Mouse (Mus musculus) kidney, embryonic 16.5 days (tissue): ENCODE data around the gene Klhl28. TPM values are rescaled to one million over a fixed set of nuclear protein-coding genes. Genes with fewer than 3 reads are reported as not detected.

Experiments
- ATAC-seq: fragments of 200-750 bp; cut with Nextera tagmentation; 2 replicates; pipeline ENCODE4 v1.8.0; 2017; ENCODE audit warnings: moderate TSS enrichment; ENCODE audit not compliant: low FRiP score, low TSS enrichment
- H3K27ac ChIP-seq: fragments of 300-500 bp; sonication (generic); 2 replicates; pipeline ENCODE4 v1.5.1; 2014; ENCODE audit warnings: low read length
- H3K27me3 ChIP-seq: fragments of 300-500 bp; sonication (generic); 2 replicates; pipeline ENCODE4 v1.6.1; 2014; ENCODE audit warnings: low read length, control low read depth, mixed read lengths; ENCODE audit not compliant: insufficient read depth
- H3K36me3 ChIP-seq: fragments of 300-500 bp; sonication (generic); 2 replicates; pipeline ENCODE4 v1.6.1; 2014; ENCODE audit warnings: low read length, control low read depth, mixed read lengths; ENCODE audit not compliant: insufficient read depth
- H3K4me1 ChIP-seq: fragments of 300-500 bp; sonication (generic); 2 replicates; pipeline ENCODE4 v1.6.1; 2014; ENCODE audit warnings: low read length, control low read depth, mixed read lengths; ENCODE audit not compliant: insufficient read depth
- H3K4me2 ChIP-seq: fragments of 300-500 bp; sonication (generic); replicated peaks from 2 replicates; pipeline ENCODE4 v1.6.1; 2014; ENCODE audit warnings: low read depth, low read length
- H3K4me3 ChIP-seq: fragments of 300-500 bp; sonication (generic); 2 replicates; pipeline ENCODE4 v1.5.1; 2014; ENCODE audit warnings: mild to moderate bottlenecking, low read length
- H3K9ac ChIP-seq: fragments of 300-500 bp; sonication (generic); replicated peaks from 2 replicates; pipeline ENCODE4 v1.6.1; 2014; ENCODE audit warnings: low read length
- H3K9me3 ChIP-seq: fragments of 300-500 bp; sonication (generic); 2 replicates; pipeline ENCODE4 v1.6.1; 2016; ENCODE audit warnings: low read length, control low read depth
- WGBS: fragments of 180-500 bp; shearing (Covaris S2); extraction: QIAGEN DNeasy Blood & Tissue Kit; methylation state at CpG from one replicate; pipeline ENCODE4 v1.1.7; 2014; 5-methylcytosine and 5-hydroxymethylcytosine counted together
- polyA plus RNA-seq: library from polyadenylated mRNA; unstranded; fragments of >200 nt; fragmentation: Nextera tagmentation; extraction: Ambion mirVana; gene quantifications from 2 replicates; pipeline ENCODE4 v1.2.1, GENCODE M21; 2015

Gene Klhl28
- polyA plus RNA-seq, 1 experiment from 2014 or later = 9.0 TPM

DNA sequence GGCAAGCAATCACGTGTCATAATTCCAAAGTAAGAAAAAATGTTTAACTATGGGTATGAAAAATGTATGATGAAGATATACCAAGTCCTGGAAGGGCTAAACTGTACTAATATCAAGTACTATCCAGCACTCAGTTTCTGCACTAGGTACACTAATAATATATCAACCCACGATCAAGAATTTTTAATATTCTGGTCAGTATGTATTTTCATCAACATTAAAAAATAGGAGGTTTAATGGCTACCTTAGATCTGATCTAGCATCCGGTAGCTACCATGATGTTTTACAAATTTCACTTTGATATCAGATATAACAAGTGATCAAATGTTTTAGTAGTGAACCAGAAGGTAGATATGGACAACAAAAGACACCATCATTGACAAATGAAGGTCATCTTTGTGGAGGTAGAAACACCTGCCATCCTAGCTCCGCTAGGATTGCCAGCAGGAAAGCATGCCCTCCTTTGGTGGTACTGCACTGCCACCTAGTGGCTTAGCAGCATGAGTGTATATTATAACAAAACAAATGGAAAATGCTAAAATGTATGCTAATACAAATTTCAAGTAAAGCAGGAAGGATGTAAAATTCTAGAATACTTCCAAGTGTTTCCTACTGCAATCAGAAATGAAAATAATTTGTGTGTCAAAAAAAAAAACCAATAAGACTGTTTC lies 68.1 kb downstream of the Klhl28 start:
- H3K27ac ChIP-seq = no peak overlapping the region
- WGBS = 38% methylated on average over 4 of the region's 4 CpGs
- 0 out of 2 replicates have a peak, but pooled peaks cover 3% of the 10 kb centered on the region for H3K4me1 ChIP-seq
- no peaks in the 10 kb centered on the region for H3K36me3 ChIP-seq
- H3K9me3 ChIP-seq = no peaks in the 10 kb centered on the region
- ATAC-seq = no peak
- no peak overlapping the region for H3K9ac ChIP-seq
- H3K4me3 ChIP-seq = no peak overlapping the region
- H3K4me2 ChIP-seq = no peak overlapping the region
- H3K27me3 ChIP-seq = no peaks in the 10 kb centered on the region

Other genes with a start within 250 kb of the Klhl28 start
- 0.60 and 2.4 TPM in 2 replicates for gene Gm527, start 47.6 kb downstream of the Klhl28 start, polyA plus RNA-seq
- 28.7 and 32.0 TPM in 2 replicates for gene Togaram1, start 270 bp upstream of the Klhl28 start, polyA plus RNA-seq
- 50.4 and 52.9 TPM in 2 replicates for gene Prpf39, start 70.8 kb upstream of the Klhl28 start, polyA plus RNA-seq
- gene Fkbp3, start 108.5 kb upstream of the Klhl28 start, polyA plus RNA-seq = 400 and 420 TPM in 2 replicates
- 7.7 and 8.4 TPM in 2 replicates for gene Fancm, start 110.1 kb upstream of the Klhl28 start, polyA plus RNA-seq
- gene Mis18bp1, start 207.1 kb upstream of the Klhl28 start, polyA plus RNA-seq = 56.5 and 57.9 TPM in 2 replicates